Mouse (Mus musculus) stomach, postnatal 0 days (tissue): ENCODE measurements at regions not wholly inside any gene's neighbourhood (a gene's known extent, or its start where the extent isn't known, plus 50 kb on each side); places are given as distances from the start of the nearest gene placed in this dataset.
"Not testable (repeated sequence)": the region's sequence is repeated elsewhere in the genome, so short reads cannot be mapped to it uniquely, and the experiment has no call there.

Experiments
- ATAC-seq: fragments of 200-750 bp; cut with Nextera tagmentation; 2 replicates; pipeline ENCODE4 v1.8.0; 2017; ENCODE audit not compliant: low FRiP score, low TSS enrichment
- DNase-seq: peaks from one replicate; pipeline ENCODE4 v3.0.0-alpha.2; 2016; ENCODE audit warnings: low spot score
- H3K27ac ChIP-seq: fragments of 300-500 bp; sonication (generic); replicated peaks from 2 replicates; pipeline ENCODE4 v1.5.1; 2014; ENCODE audit warnings: mild to moderate bottlenecking, control low read depth
- H3K27me3 ChIP-seq: fragments of 300-500 bp; sonication (generic); 2 replicates; pipeline ENCODE4 v1.6.1; 2014; ENCODE audit warnings: low read length; ENCODE audit not compliant: control insufficient read depth, insufficient read depth
- H3K36me3 ChIP-seq: fragments of 300-500 bp; sonication (generic); 2 replicates; pipeline ENCODE4 v1.6.1; 2014; ENCODE audit warnings: low read length, mixed read lengths; ENCODE audit not compliant: control insufficient read depth, insufficient read depth
- H3K4me1 ChIP-seq: fragments of 300-500 bp; sonication (generic); replicated peaks from 2 replicates; pipeline ENCODE4 v1.6.1; 2014; ENCODE audit warnings: antibody characterized with exemption; ENCODE audit not compliant: control insufficient read depth, insufficient read depth
- H3K4me2 ChIP-seq: fragments of 300-500 bp; sonication (generic); replicated peaks from 2 replicates; pipeline ENCODE4 v1.6.1; 2014; ENCODE audit warnings: low read depth, mild to moderate bottlenecking, control low read depth, moderate library complexity
- H3K4me3 ChIP-seq: fragments of 300-500 bp; sonication (generic); 2 replicates; pipeline ENCODE4 v1.5.1; 2014; ENCODE audit warnings: low read depth, low read length, control low read depth
- H3K9ac ChIP-seq: fragments of 300-500 bp; sonication (generic); 2 replicates; pipeline ENCODE4 v1.6.1; 2014; ENCODE audit warnings: mild to moderate bottlenecking, low read length, control low read depth, mixed read lengths
- H3K9me3 ChIP-seq: fragments of 300-500 bp; sonication (generic); 2 replicates; pipeline ENCODE4 v1.6.1; 2016; ENCODE audit warnings: low read length; ENCODE audit not compliant: control insufficient read depth
- CTCF ChIP-seq: IDR thresholded peaks from 2 replicates; pipeline ENCODE4 v1.5.1; 2016; ENCODE audit warnings: antibody characterized with exemption, low read depth, mild to moderate bottlenecking, moderate library complexity
- EP300 ChIP-seq: optimal IDR thresholded peaks from 2 replicates; pipeline ENCODE3; 2016; ENCODE audit warnings: antibody characterized with exemption
- WGBS: fragments of 180-500 bp; shearing (Covaris S2); extraction: QIAGEN DNeasy Blood & Tissue Kit; methylation state at CpG from one replicate; pipeline ENCODE4 v1.1.7; 2014; 5-methylcytosine and 5-hydroxymethylcytosine counted together

DNA sequence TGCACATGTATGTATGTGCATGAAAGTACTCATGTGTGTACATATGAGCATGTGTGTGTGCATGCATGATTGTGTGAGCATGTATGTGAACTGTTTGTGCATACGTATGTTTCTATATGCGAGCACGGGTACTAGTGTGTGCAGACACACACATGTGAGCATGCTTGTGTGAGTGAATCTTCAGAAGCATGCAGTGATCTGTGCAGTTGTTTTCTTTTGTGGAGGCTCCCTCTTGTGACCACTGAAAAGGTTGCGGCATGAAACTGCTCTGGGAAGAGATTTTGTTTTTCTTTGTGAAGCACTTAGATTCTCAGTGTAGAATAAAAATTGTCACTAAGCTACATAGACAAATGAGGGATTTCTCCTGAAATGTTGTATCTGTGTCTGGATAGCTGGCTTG, 152.8 kb upstream of the Rapgef5 start:
- H3K4me3 ChIP-seq, H3K27me3 ChIP-seq, ATAC-seq, H3K9ac ChIP-seq, H3K9me3 ChIP-seq, H3K27ac ChIP-seq, DNase-seq, H3K36me3 ChIP-seq, H3K4me1 ChIP-seq, H3K4me2 ChIP-seq: not testable (repeated sequence)
- WGBS: 64% methylated on average over 4 of the region's 4 CpGs
- TF ChIP-seq CTCF: peak; percentile 40

DNA sequence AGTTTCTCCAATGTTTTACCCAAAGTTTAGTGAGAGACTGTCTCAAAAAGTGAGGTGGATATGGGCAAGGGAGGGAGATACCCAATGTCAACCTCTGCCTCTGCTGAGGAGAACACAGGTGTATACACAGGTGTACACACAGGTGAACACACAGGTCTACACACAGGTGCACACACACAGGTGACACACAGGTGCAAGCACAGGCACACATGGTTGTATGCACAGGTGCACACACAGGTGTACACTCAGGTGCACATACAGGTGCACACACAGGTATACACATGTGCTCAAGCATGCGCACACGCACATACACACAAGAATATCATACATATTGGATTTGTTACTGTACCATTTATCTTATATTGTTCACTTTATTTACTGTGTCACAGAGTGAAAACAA, 151.1 kb upstream of the Rapgef5 start:
- no peak for DNase-seq
- TF ChIP-seq CTCF (no peak), EP300 (no peak)
- Histone ChIP-seq H3K4me3 (no peak overlapping the region), H3K27me3 (no peaks in the 10 kb centered on the region), H3K27ac (no peak overlapping the region), H3K9me3 (no peaks in the 10 kb centered on the region), H3K4me2 (no peak overlapping the region), H3K9ac (no peak overlapping the region), H3K4me1 (no peaks in the 10 kb centered on the region), H3K36me3 (no peaks in the 10 kb centered on the region)
- WGBS: 96% methylated on average over 2 of the region's 2 CpGs
- ATAC-seq: no peak

DNA sequence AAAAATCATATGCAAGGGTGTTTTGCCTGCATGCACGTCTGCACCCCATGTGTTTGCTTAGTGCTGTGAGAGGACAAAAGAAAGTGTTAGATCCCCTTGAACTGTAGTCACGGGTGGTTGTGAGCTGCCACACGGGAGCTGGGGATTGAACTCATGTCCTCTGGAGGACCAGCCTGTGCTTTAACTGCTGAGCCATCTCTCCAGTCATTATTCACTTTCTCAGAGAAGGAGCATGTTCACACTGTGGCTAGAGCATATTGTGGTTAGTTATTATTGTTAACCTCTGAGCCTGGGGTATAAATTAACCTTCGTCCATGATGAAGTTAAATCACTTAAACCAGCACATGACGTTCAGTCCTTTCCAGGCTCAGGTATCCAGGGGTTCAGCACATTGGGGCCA, 150.4 kb upstream of the Rapgef5 start:
- H3K9ac ChIP-seq: no peak overlapping the region
- 39% methylated on average over 5 of the region's 5 CpGs for WGBS
- TF ChIP-seq CTCF: no peak
- no peak for ATAC-seq
- H3K4me3 ChIP-seq: no peak overlapping the region
- no peaks in the 10 kb centered on the region for H3K4me1 ChIP-seq
- no peak for DNase-seq
- no peaks in the 10 kb centered on the region for H3K27me3 ChIP-seq
- H3K36me3 ChIP-seq: no peaks in the 10 kb centered on the region
- H3K9me3 ChIP-seq: no peaks in the 10 kb centered on the region
- no peak overlapping the region for H3K27ac ChIP-seq
- no peak overlapping the region for H3K4me2 ChIP-seq

DNA sequence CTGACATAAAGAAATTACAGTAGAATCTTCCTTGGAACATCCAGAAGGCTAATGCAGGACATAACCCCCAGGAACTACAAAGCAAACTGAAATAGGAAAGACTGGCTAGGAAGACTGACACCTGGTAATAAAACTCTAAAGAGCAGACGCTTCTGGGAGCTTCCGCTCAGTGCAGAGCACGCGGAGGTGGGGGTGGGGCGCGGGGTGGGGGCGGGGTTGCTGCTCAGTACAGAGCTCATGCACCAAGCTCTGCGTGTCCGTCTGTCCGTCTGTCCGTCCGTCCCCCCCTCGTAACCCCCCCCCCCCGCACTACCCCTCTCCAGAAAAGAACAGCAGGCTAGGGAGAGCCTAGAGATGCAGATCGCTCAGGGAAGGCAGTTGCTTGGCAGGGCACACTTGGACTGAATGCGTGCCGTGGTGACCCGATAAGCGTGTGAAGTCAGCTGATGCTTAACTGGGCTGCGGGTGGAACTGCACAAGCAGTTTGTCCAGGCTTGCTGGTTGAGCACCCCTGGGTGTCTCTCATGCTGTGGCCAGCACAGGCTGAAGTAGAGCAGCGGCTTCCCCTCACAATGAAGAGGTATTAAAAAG, 137.9 kb upstream of the Rapgef5 start:
- H3K9me3 ChIP-seq: no peaks in the 10 kb centered on the region
- H3K4me1 ChIP-seq: no peaks in the 10 kb centered on the region
- 64% methylated on average over 21 of the region's 21 CpGs for WGBS
- no peak overlapping the region for H3K4me2 ChIP-seq
- no peak overlapping the region for H3K4me3 ChIP-seq
- H3K36me3 ChIP-seq: no peaks in the 10 kb centered on the region
- DNase-seq (no peak), ATAC-seq (no peak)
- no peak for TF ChIP-seq EP300
- TF ChIP-seq CTCF: no peak
- no peaks in the 10 kb centered on the region for H3K27me3 ChIP-seq
- H3K27ac ChIP-seq: no peak overlapping the region
- H3K9ac ChIP-seq: no peak overlapping the region

DNA sequence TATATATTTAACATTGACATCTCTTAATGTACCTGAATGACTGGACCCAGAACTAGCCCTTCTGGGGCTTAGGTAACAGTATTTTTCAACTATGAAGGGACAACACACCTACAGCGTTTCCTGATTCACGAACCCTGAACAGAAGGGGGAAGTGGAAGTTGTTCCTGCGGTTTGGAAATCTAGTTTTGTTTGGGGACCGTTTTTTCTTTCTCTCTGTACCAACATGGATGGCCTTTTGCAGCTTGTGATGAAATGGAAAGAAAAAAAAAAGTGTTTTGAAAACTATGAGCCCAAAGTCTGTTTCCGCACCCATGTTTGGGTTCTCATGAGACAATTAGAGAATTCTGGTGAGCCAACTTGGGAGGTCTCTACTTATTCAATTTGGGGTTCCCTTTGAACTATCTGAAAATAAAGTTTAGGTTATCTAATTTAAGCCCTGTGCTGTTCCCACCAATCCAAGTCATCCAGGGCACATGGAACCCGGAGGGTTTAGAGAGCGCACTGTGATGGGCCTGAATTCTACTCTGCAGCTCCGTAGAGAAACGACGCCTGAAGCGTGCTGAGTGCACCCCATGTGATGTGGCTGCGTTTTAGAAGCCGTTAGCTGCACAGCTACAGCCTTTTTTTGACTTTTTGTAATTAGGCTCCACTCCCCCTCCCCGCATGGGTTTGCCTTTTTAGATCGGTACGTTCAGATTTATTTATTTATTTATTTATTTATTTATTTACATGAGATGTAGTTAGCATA, 137.0 kb upstream of the Rapgef5 start:
- ATAC-seq: no peak
- Histone ChIP-seq H3K9me3 (no peaks in the 10 kb centered on the region), H3K27ac (no peak overlapping the region), H3K4me3 (no peak overlapping the region), H3K27me3 (no peaks in the 10 kb centered on the region), H3K4me2 (no peak overlapping the region), H3K36me3 (no peaks in the 10 kb centered on the region), H3K9ac (no peak overlapping the region), H3K4me1 (no peaks in the 10 kb centered on the region)
- DNase-seq: no peak
- WGBS: 86% methylated on average over 16 of the region's 16 CpGs
- TF ChIP-seq EP300 (no peak), CTCF (no peak)

DNA sequence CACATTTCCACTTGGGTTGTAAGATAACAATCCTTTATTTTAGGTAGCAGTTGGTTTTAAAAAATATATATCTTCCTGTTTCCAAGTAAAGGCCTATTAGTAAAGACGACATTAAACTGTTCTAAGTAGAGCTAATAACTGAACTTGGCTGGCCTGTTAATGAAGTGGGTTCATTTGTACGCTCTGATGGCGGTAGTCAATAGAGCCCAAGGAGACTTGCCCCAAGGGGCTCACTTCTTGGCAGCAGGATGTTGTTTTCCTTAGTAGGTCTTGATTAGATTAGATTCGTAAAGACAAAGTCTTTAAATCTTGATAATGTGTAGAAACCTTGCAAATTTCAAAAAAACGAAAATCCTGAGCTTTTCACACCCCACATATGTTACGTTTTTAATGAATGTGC, 135.4 kb upstream of the Rapgef5 start:
- 73% methylated on average over 6 of the region's 6 CpGs for WGBS

DNA sequence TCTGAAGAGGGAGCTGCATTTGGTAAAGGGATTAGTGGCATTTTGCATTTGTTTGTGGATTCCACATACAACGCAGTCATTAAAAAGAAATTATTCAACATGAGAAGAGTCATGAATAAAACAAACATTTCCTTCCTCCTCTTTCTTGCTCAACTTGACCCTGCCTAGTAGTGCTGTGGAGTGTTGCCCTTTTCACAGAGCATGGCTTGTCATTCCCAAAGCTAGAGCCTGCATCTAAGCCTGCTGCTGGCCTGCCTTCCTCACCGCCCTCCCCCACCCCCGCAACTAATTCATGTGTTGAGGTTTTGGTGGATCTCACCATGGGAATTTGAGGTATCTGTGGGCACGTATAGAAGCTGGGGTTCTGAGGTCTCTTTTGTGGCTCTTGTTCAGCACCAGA, 133.6 kb upstream of the Rapgef5 start:
- 64% methylated on average over 1 of the region's 4 CpGs for WGBS
- ATAC-seq: not testable (repeated sequence)

More for the DNA sequence above, 135.4 kb upstream of the Rapgef5 start:
- Histone ChIP-seq H3K9me3 (no peaks in the 10 kb centered on the region), H3K4me3 (no peak overlapping the region), H3K4me1 (no peaks in the 10 kb centered on the region), H3K27ac (no peak overlapping the region), H3K36me3 (no peaks in the 10 kb centered on the region), H3K9ac (no peak overlapping the region), H3K4me2 (no peak overlapping the region), H3K27me3 (no peaks in the 10 kb centered on the region)
- ATAC-seq: no peak
- DNase-seq: no peak
- TF ChIP-seq CTCF: no peak
- no peak for TF ChIP-seq EP300

More for the DNA sequence above, 133.6 kb upstream of the Rapgef5 start:
- not testable (repeated sequence) for H3K4me1 ChIP-seq, H3K27me3 ChIP-seq, H3K9ac ChIP-seq, H3K9me3 ChIP-seq, DNase-seq, H3K27ac ChIP-seq, H3K4me3 ChIP-seq, H3K36me3 ChIP-seq, H3K4me2 ChIP-seq
